Mouse (Mus musculus) ES-E14 (cell line): ENCODE results near the gene Arid1a.

Source experiments
- CHD2 ChIP-seq: IDR thresholded peaks from 2 replicates; pipeline ENCODE4 v1.6.1; 2014; ENCODE audit warnings: mild to moderate bottlenecking, low read depth, low read length, inconsistent platforms
- HCFC1 ChIP-seq: IDR thresholded peaks from 2 replicates; pipeline ENCODE4 v1.6.1; 2012; ENCODE audit warnings: low read length, inconsistent platforms, borderline replicate concordance; ENCODE audit not compliant: insufficient read depth
- ZC3H11A ChIP-seq: IDR thresholded peaks from 2 replicates; pipeline ENCODE4 v1.6.1; 2012; ENCODE audit warnings: low read depth, mild to moderate bottlenecking, inconsistent platforms, low read length, borderline replicate concordance

DNA sequence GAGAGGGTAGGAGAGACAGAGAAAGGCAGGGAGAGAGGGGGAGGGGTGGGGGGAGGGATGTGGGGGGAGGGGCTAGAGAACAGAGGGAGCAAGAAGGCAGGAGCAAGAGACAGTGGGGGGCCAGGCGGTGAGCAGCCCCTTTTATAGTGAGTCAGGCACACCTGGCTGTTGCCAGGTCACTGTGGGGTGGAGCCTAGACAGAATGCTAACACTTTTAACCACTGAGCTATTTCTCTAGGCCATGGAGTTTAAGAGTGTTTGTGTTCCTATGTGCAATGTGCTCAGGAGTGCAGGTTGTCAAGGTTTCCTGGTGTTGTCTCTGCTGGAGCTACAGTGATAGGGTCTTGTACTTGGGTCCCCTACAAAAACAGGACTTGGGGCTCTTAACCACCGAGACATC lies 97.8 kb downstream of the Arid1a start:
- TF ChIP-seq HCFC1, result no peak
- no peak for TF ChIP-seq ZC3H11A
- TF ChIP-seq CHD2, result no peak
